Mouse (Mus musculus): ENCODE measurements around the gene Pdik1l.
A peak's percentile ranks its signal among the peaks of the same experiment; 100 is the strongest.

- TF ChIP-seq TBP (conservative IDR thresholded peaks at IDR 0.05; ENCODE audit: low read depth, low read length) (no peak), CTCF (conservative IDR thresholded peaks at IDR 0.05 in 1 of 2, IDR thresholded peaks at IDR 0.05 in 1 of 2; ENCODE audit: low read depth in 2 of 2, low read length in 2 of 2) (peak; percentile 59 to 66), NRF1 (IDR thresholded peaks at IDR 0.05; ENCODE audit: low read depth, low read length) (no peak), RAD21 (IDR thresholded peaks at IDR 0.05; ENCODE audit: low read depth, low read length) (peak; percentile 51), MYC (IDR thresholded peaks at IDR 0.05; ENCODE audit: low read depth, low read length) (no peak), ZNF384 (IDR thresholded peaks at IDR 0.05; ENCODE audit: low read depth, low read length) (no peak), BHLHE40 (IDR thresholded peaks at IDR 0.05; ENCODE audit: low read depth, low read length) (no peak), CHD1 (IDR thresholded peaks at IDR 0.05; ENCODE audit: low read depth, low read length) (no peak), PAX5 (IDR thresholded peaks at IDR 0.05; ENCODE audit: low read length) (no peak), RCOR1 (conservative IDR thresholded peaks at IDR 0.05; ENCODE audit: low read depth, low read length) (no peak), POLR2A (IDR thresholded peaks at IDR 0.05; ENCODE audit: low read depth, low read length) (no peak), EP300 (IDR thresholded peaks at IDR 0.05; ENCODE audit: low read length) (no peak), HCFC1 (IDR thresholded peaks at IDR 0.05; ENCODE audit: low read depth, low read length) (no peak)
Observed at GRCm38 (mm10) chr4:134292067-134292466, 4.4 kb upstream of the Pdik1l start.

All from CH12.LX (cell line).